Mouse (Mus musculus): Measurements from ENCODE around the gene Dio3. TPM values are rescaled to one million over a fixed set of nuclear protein-coding genes. Genes with fewer than 3 reads are reported as not detected.

The Dio3 gene
- polyA plus RNA-seq, 1 experiment, result 0.50 TPM

DNA sequence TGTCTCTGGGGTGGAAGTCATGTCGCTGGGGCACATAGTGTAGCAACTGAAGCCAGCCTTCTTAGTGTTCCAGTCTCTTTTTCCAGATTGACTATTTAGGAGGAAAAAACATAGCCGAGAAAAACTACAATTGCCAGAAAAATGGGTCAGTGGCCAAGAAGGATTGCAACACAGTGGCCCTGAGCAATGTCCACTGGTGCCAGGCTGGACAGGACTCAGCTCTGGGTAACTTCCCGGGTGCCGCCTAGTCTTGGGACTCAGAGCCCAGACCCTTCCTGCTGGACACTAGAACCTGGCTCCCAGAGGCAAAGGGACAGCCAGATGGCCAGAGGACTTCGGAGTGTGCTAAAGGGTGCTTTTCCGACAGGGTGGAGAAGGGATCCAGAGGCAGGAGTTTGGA, 34.3 kb upstream of the Dio3 start:
- H3K27ac ChIP-seq (ENCODE audit: insufficient read depth, low read depth, low read length), result no peak overlapping the region
- no peaks in the 10 kb centered on the region for H3K27me3 ChIP-seq (replicated peaks; ENCODE audit: control insufficient read depth, insufficient read depth, low read length)
- no peaks in the 10 kb centered on the region for H3K36me3 ChIP-seq (ENCODE audit: control insufficient read depth, insufficient read depth, low read length)
- no peaks in the 10 kb centered on the region; the same call in 1 of the 2 replicates for H3K4me1 ChIP-seq (ENCODE audit: control insufficient read depth, insufficient read depth, low read length)
- TF ChIP-seq POLR2A (IDR thresholded peaks at IDR 0.05; ENCODE audit: low read depth, low read length) (no peak), CTCF (conservative IDR thresholded peaks at IDR 0.05; ENCODE audit: insufficient read depth, insufficient read length, low read depth, low read length) (no peak)
- WGBS, result 61% methylated on average over 6 of the region's 6 CpGs
- no peak overlapping the region for H3K4me3 ChIP-seq (ENCODE audit: insufficient read depth, low read depth, low read length)
- peak; percentile 91 for DNase-seq

DNA sequence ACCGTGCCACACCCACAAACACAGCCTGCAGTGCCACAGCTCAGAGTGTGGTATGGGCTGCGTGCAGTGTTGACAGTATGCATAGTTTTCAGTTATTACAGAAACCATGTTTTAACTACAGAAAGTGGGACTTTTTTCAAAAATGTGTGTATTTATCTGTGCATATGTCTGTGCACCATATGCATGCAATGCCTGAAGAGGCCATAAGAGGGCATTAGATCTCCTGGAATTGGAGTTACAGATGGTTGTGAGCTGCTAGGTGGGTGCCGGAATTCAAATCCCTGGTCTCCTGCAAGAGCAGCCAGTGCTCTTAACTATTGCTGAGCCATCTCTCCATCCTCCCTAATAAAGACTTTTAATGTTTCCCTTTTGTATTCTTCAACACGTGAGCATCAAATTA, 33.4 kb upstream of the Dio3 start:
- no peak for DNase-seq
- H3K27ac ChIP-seq (ENCODE audit: insufficient read depth, low read depth, low read length), result no peak overlapping the region
- no peak for TF ChIP-seq CTCF (conservative IDR thresholded peaks at IDR 0.05; ENCODE audit: insufficient read depth, insufficient read length, low read depth, low read length)
- no peak for TF ChIP-seq POLR2A (IDR thresholded peaks at IDR 0.05; ENCODE audit: low read depth, low read length)
- 94% methylated on average over 4 of the region's 4 CpGs for WGBS
- no peak overlapping the region for H3K4me3 ChIP-seq (ENCODE audit: insufficient read depth, low read depth, low read length)
- H3K27me3 ChIP-seq (replicated peaks; ENCODE audit: control insufficient read depth, insufficient read depth, low read length), result no peaks in the 10 kb centered on the region
- no peaks in the 10 kb centered on the region; the same call in 1 of the 2 replicates for H3K4me1 ChIP-seq (ENCODE audit: control insufficient read depth, insufficient read depth, low read length)
- H3K36me3 ChIP-seq (ENCODE audit: control insufficient read depth, insufficient read depth, low read length), result no peaks in the 10 kb centered on the region

DNA sequence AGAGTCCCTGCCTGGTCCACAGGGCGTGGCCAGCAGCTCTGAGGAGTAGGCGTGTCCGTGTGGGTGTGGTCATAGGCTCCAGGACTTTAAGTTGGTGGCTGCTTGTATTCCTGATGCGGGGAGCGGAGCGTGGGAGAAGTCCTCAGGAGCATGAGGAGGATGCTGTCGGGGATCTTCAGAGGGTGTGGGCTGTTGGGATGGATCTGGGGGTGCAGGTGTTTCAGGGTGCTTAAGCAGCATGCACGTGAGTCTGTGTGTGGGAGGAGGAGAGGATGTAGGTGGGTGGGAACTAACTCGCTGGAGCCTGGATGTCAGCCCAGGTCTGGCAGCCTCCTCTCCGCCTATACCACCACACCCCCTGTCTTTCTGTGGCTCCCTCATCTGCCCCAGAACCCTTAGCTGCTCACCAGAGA, 26.7 kb upstream of the Dio3 start:
- 39% methylated on average over 10 of the region's 10 CpGs for WGBS
- TF ChIP-seq CTCF (conservative IDR thresholded peaks at IDR 0.05; ENCODE audit: insufficient read depth, insufficient read length, low read depth, low read length), result no peak
- TF ChIP-seq POLR2A (IDR thresholded peaks at IDR 0.05; ENCODE audit: low read depth, low read length), result no peak

DNA sequence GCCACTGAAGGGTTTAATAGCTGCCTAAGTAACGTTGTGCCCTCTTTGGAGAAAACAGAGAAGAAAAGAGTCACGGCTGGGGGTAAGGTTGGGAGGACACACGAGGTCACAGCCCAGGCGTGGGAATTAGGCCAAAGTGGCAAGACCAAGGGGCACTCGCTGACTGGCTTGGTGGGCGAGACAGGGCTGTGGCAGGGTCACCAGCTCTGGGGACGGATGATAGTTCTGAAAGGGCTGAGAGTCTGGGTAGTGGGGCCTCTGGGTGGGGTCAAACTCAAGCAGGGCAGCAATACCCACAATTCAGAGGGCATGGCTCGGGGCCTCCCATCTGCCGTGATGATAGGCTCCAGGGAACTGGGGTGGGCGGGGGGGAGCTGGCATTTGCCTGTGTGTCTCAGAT, 23.1 kb upstream of the Dio3 start:
- Histone ChIP-seq H3K4me3 (ENCODE audit: insufficient read depth, low read depth, low read length) (no peak overlapping the region), H3K36me3 (ENCODE audit: control insufficient read depth, insufficient read depth, low read length) (no peaks in the 10 kb centered on the region), H3K27ac (ENCODE audit: insufficient read depth, low read depth, low read length) (no peak overlapping the region), H3K4me1 (ENCODE audit: control insufficient read depth, insufficient read depth, low read length) (no peaks in the 10 kb centered on the region), H3K27me3 (replicated peaks; ENCODE audit: control insufficient read depth, insufficient read depth, low read length) (no peaks in the 10 kb centered on the region)
- peak; percentile 61 for DNase-seq
- 41% methylated on average over 10 of the region's 10 CpGs for WGBS
- TF ChIP-seq CTCF (conservative IDR thresholded peaks at IDR 0.05; ENCODE audit: insufficient read depth, insufficient read length, low read depth, low read length) (no peak), POLR2A (IDR thresholded peaks at IDR 0.05; ENCODE audit: low read depth, low read length) (no peak)

More for the DNA sequence above, 26.7 kb upstream of the Dio3 start:
- H3K4me3 ChIP-seq (ENCODE audit: insufficient read depth, low read depth, low read length), result no peak overlapping the region
- no peak overlapping the region for H3K27ac ChIP-seq (ENCODE audit: insufficient read depth, low read depth, low read length)
- no peaks in the 10 kb centered on the region for H3K4me1 ChIP-seq (ENCODE audit: control insufficient read depth, insufficient read depth, low read length)
- no peak for DNase-seq
- H3K27me3 ChIP-seq (replicated peaks; ENCODE audit: control insufficient read depth, insufficient read depth, low read length), result no peaks in the 10 kb centered on the region
- no peaks in the 10 kb centered on the region for H3K36me3 ChIP-seq (ENCODE audit: control insufficient read depth, insufficient read depth, low read length)

DNA sequence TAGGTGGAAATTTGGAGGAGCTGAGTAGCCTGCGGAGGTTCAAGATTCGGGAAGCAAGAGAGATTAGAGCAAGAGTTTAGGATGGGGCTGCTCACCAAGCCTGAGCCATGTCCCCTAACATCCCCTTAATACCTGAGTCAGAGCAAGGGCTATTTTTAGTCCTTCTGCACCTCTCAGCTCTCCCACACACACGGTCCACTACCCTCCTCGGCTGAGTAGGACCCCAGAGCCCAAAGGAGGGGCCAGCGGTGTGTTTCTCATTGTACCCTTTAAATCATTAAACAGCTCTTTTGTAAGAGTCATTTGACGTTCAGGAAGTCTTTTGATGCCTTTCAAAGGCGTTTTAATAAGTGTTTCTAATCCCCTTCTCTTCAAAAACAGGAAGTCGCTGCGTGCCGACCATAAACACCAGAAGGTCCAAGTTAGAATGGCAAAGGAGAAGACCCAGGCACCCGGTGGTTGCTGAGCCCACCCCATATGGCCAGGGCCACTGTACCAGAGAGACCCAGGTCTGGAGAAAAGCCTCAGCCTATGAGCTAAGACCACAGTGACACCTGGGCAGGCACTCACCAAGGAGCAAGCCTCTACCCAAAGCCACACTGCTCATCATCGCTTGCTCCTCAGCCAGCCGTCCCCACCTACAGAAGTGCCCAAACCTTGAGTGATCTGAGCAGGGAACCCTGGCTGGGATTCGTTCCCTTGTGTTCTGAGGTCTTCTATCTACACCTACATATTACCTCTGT, 22.2 kb upstream of the Dio3 start:
- TF ChIP-seq POLR2A (IDR thresholded peaks at IDR 0.05; ENCODE audit: low read depth, low read length) (no peak), CTCF (conservative IDR thresholded peaks at IDR 0.05; ENCODE audit: insufficient read depth, insufficient read length, low read depth, low read length) (no peak)
- no peak for DNase-seq
- Histone ChIP-seq H3K36me3 (ENCODE audit: control insufficient read depth, insufficient read depth, low read length) (no peaks in the 10 kb centered on the region), H3K4me1 (ENCODE audit: control insufficient read depth, insufficient read depth, low read length) (no peaks in the 10 kb centered on the region), H3K27ac (ENCODE audit: insufficient read depth, low read depth, low read length) (no peak overlapping the region), H3K27me3 (replicated peaks; ENCODE audit: control insufficient read depth, insufficient read depth, low read length) (no peaks in the 10 kb centered on the region), H3K4me3 (ENCODE audit: insufficient read depth, low read depth, low read length) (no peak overlapping the region)
- WGBS, result 25% methylated on average over 14 of the region's 14 CpGs

DNA sequence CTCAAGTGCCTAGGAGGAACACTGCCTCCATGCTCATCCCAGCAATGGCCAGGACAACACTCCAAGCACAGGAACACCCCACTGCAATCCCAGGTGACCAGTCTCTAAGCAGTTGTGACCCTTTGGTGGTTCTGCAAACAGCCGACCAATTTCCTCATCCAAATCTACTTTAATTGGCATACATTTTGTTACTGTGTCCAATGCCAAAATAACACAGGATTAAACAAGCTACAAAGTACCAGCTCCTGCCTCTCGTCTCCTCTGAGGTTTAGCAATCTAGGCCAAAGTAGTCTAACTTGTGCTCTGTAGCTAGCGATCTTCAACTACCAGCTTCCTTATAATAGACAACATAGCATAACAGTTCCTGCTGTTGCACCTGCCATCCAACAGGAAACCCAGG, 10.6 kb upstream of the Dio3 start:
- whole genome bisulfite sequencing, result 88% methylated on average over 3 of the region's 3 CpGs
- no peak overlapping the region for H3K27ac ChIP-seq (ENCODE audit: insufficient read depth, low read depth, low read length)
- DNase-seq, result no peak
- H3K4me1 ChIP-seq (ENCODE audit: control insufficient read depth, insufficient read depth, low read length), result no peaks in the 10 kb centered on the region
- H3K27me3 ChIP-seq (replicated peaks; ENCODE audit: control insufficient read depth, insufficient read depth, low read length), result no peaks in the 10 kb centered on the region
- TF ChIP-seq CTCF (conservative IDR thresholded peaks at IDR 0.05; ENCODE audit: insufficient read depth, insufficient read length, low read depth, low read length) (no peak), POLR2A (IDR thresholded peaks at IDR 0.05; ENCODE audit: low read depth, low read length) (no peak)
- no peaks in the 10 kb centered on the region for H3K36me3 ChIP-seq (ENCODE audit: control insufficient read depth, insufficient read depth, low read length)
- no peak overlapping the region for H3K4me3 ChIP-seq (ENCODE audit: insufficient read depth, low read depth, low read length)

DNA sequence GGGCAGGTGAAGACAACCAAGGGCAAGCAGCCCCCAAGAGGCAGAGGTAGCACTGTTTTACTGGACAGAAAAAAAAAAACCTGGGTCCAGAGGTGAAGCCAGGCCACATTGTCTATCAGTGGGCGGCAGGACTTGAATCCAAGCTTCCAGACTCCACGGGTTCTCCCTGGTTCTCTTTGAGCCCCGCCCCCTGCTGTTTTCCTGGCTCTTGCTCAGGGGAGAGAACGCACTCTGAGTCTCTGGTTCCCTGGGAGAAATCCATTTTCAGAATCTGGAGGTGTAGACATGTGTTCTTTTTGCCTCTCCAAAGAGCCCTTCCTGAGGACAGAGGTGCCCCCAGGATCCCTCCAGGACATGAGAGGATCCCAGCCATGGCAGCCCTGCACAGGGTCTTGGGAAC, 9.2 kb upstream of the Dio3 start:
- no peak for DNase-seq
- Histone ChIP-seq H3K4me1 (ENCODE audit: control insufficient read depth, insufficient read depth, low read length) (no peaks in the 10 kb centered on the region), H3K27ac (ENCODE audit: insufficient read depth, low read depth, low read length) (no peak overlapping the region), H3K4me3 (ENCODE audit: insufficient read depth, low read depth, low read length) (no peak overlapping the region), H3K27me3 (replicated peaks; ENCODE audit: control insufficient read depth, insufficient read depth, low read length) (no peaks in the 10 kb centered on the region), H3K36me3 (ENCODE audit: control insufficient read depth, insufficient read depth, low read length) (no peaks in the 10 kb centered on the region)
- WGBS, result 73% methylated on average over 4 of the region's 4 CpGs
- TF ChIP-seq CTCF (conservative IDR thresholded peaks at IDR 0.05; ENCODE audit: insufficient read depth, insufficient read length, low read depth, low read length), result no peak
- no peak for TF ChIP-seq POLR2A (IDR thresholded peaks at IDR 0.05; ENCODE audit: low read depth, low read length)

All from kidney, adult 2 months (tissue).